ENCODE assay signal across 33 mouse cellular contexts in the genomic region with DNA sequence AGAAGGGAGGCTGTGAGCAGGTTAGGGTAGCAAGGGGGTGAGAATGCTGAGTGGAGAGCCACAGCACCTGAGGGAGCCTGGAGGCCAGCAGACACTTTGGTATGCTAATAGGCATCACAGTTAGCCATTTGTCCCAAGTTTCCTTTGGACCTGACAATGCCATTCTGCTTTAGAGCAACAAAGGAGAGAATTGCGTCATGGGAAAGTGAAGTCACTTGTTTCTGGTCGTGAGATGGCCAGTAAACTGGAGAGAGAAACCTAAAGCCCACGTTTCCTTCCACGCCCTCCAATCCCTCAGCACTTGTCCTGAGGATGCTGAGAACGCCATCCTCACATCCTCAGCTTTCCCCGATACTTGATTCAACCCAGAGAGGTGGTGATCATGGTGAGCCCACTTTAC. TPM values are rescaled to one million over a fixed set of nuclear protein-coding genes. Genes with fewer than 3 reads are reported as not detected.
"Had no signal": no experiment of that assay in that cellular context is flagged by ENCODE, and none has a peak within 500 bp of the region (broad histone marks: within the 10 kb centered on the region; RNA-seq: fewer than 3 reads in every experiment).

No protein-coding gene starts in this region.

- H3K27me3 ChIP-seq: limb, embryonic 13.5 days; lung, embryonic 15.5 days; midbrain, embryonic 12.5 days; midbrain, embryonic 13.5 days; midbrain, embryonic 15.5 days; neural tube, embryonic 12.5 days; neural tube, embryonic 13.5 days had no signal

- H3K36me3 ChIP-seq: limb, embryonic 10.5 days; limb, embryonic 12.5 days; limb, embryonic 13.5 days; limb, embryonic 15.5 days; liver, embryonic 12.5 days; liver, embryonic 13.5 days; liver, embryonic 15.5 days; lung, embryonic 15.5 days; midbrain, embryonic 10.5 days; midbrain, embryonic 12.5 days; midbrain, embryonic 13.5 days; midbrain, embryonic 15.5 days; neural tube, embryonic 12.5 days; neural tube, embryonic 13.5 days had no signal

- H3K27ac ChIP-seq: limb, embryonic 10.5 days; limb, embryonic 12.5 days; limb, embryonic 13.5 days; limb, embryonic 15.5 days; liver, embryonic 12.5 days; liver, embryonic 13.5 days; liver, embryonic 14.5 days; liver, embryonic 15.5 days; lung, embryonic 15.5 days; macrophage; midbrain, embryonic 10.5 days; midbrain, embryonic 12.5 days; midbrain, embryonic 13.5 days; midbrain, embryonic 15.5 days; neural tube, embryonic 12.5 days; neural tube, embryonic 13.5 days had no signal

- H3K4me1 ChIP-seq: limb, embryonic 12.5 days; liver, embryonic 12.5 days; liver, embryonic 13.5 days; liver, embryonic 15.5 days; lung, embryonic 15.5 days; midbrain, embryonic 12.5 days; midbrain, embryonic 13.5 days; midbrain, embryonic 15.5 days; neural tube, embryonic 12.5 days; neural tube, embryonic 13.5 days had no signal

- ATAC-seq: liver, embryonic 12.5 days; liver, postnatal 0 days; midbrain, embryonic 13.5 days; midbrain, embryonic 15.5 days; midbrain, embryonic 16.5 days had no signal

- H3K9me3 ChIP-seq: limb, embryonic 10.5 days; limb, embryonic 12.5 days; limb, embryonic 13.5 days; limb, embryonic 15.5 days; liver, embryonic 12.5 days; liver, embryonic 13.5 days; liver, embryonic 15.5 days; lung, embryonic 15.5 days; midbrain, embryonic 12.5 days; midbrain, embryonic 13.5 days; midbrain, embryonic 15.5 days; neural tube, embryonic 12.5 days; neural tube, embryonic 13.5 days had no signal

- H3K4me2 ChIP-seq: limb, embryonic 12.5 days; limb, embryonic 13.5 days; limb, embryonic 15.5 days; liver, embryonic 11.5 days; liver, embryonic 12.5 days; liver, embryonic 13.5 days; liver, embryonic 15.5 days; lung, embryonic 14.5 days; lung, embryonic 15.5 days; midbrain, embryonic 11.5 days; midbrain, embryonic 12.5 days; midbrain, embryonic 13.5 days; midbrain, embryonic 15.5 days; neural tube, embryonic 12.5 days; neural tube, embryonic 13.5 days had no signal

- H3K4me3 ChIP-seq: limb, embryonic 10.5 days; limb, embryonic 12.5 days; limb, embryonic 13.5 days; limb, embryonic 15.5 days; liver, embryonic 12.5 days; liver, embryonic 13.5 days; liver, embryonic 15.5 days; lung, embryonic 15.5 days; megakaryocyte, embryonic 14.5 days; midbrain, embryonic 10.5 days; midbrain, embryonic 12.5 days; midbrain, embryonic 13.5 days; midbrain, embryonic 15.5 days; neural tube, embryonic 12.5 days; neural tube, embryonic 13.5 days had no signal

- H3K9ac ChIP-seq: limb, embryonic 12.5 days; limb, embryonic 13.5 days; limb, embryonic 15.5 days; liver, embryonic 12.5 days; liver, embryonic 13.5 days; liver, embryonic 14.5 days; liver, embryonic 15.5 days; liver, postnatal 0 days; lung, embryonic 14.5 days; lung, embryonic 15.5 days; midbrain, embryonic 12.5 days; midbrain, embryonic 13.5 days; midbrain, embryonic 15.5 days; neural tube, embryonic 12.5 days; neural tube, embryonic 13.5 days had no signal

- DNase-seq: left cerebral cortex, postnatal 4 days; liver; liver, embryonic 13.5 days; liver, postnatal 0 days; lung, adult 18-20 months; lung, adult 2 months; lung, embryonic 14.5 days; lung, postnatal 10 days; lung, postnatal 14 days; lung, postnatal 36 days; lung, postnatal 4 days; midbrain, embryonic 14.5 days had no signal

RNA-seq across cellular contexts. Expression of a gene that starts 18.9 kb away (rescaled TPM):
- total RNA-seq: megakaryocyte progenitor cell, adult 5-6 weeks; monocyte, adult 5-6 weeks had no signal
